Mouse (Mus musculus) forebrain, postnatal 0 days (tissue): ENCODE results near the gene Scd3. TPM values are rescaled to one million over a fixed set of nuclear protein-coding genes. Genes with fewer than 3 reads are reported as not detected.

ENCODE experiments used
- ATAC-seq: fragments of 200-750 bp; cut with Nextera tagmentation; 2 replicates; pipeline ENCODE4 v1.8.0; 2017; ENCODE audit warnings: mild to moderate bottlenecking, moderate library complexity
- DNase-seq: peaks from one replicate; pipeline ENCODE4 v3.0.0-alpha.2; 2015
- H3K27ac ChIP-seq: fragments of 300-500 bp; sonication (generic); 2 replicates; pipeline ENCODE4 v1.5.1; 2014; ENCODE audit warnings: low read depth, mild to moderate bottlenecking, antibody characterized with exemption, low read length, moderate library complexity, mixed read lengths
- H3K27me3 ChIP-seq: fragments of 300-500 bp; sonication (generic); 2 replicates; pipeline ENCODE4 v1.6.1; 2014; ENCODE audit warnings: mild to moderate bottlenecking, low read length, mixed read lengths; ENCODE audit not compliant: insufficient read depth
- H3K36me3 ChIP-seq: fragments of 300-500 bp; sonication (generic); 2 replicates; pipeline ENCODE4 v1.6.1; 2014; ENCODE audit warnings: mild to moderate bottlenecking, moderate library complexity; ENCODE audit not compliant: insufficient read depth
- H3K4me1 ChIP-seq: fragments of 300-500 bp; sonication (generic); 2 replicates; pipeline ENCODE4 v1.6.1; 2014; ENCODE audit warnings: antibody characterized with exemption; ENCODE audit not compliant: insufficient read depth
- H3K4me2 ChIP-seq: fragments of 300-500 bp; sonication (generic); 2 replicates; pipeline ENCODE4 v1.6.1; 2014; ENCODE audit warnings: low read depth, mild to moderate bottlenecking, moderate library complexity
- H3K4me3 ChIP-seq: fragments of 300-500 bp; sonication (generic); 2 replicates; pipeline ENCODE4 v1.5.1; 2014; ENCODE audit warnings: low read depth, low read length, mixed read lengths
- H3K9ac ChIP-seq: fragments of 300-500 bp; sonication (generic); 2 replicates; pipeline ENCODE4 v1.6.1; 2014; ENCODE audit warnings: mild to moderate bottlenecking
- H3K9me3 ChIP-seq: fragments of 300-500 bp; sonication (generic); 2 replicates; pipeline ENCODE4 v1.6.1; 2016; ENCODE audit warnings: low read length
- CTCF ChIP-seq: sonication (generic); IDR thresholded peaks from 2 replicates; pipeline ENCODE4 v1.5.1; 2016; ENCODE audit warnings: antibody characterized with exemption, control low read depth, low read depth
- WGBS: fragments of 180-500 bp; shearing (Covaris S2); extraction: QIAGEN DNeasy Blood & Tissue Kit; methylation state at CpG from one replicate; pipeline ENCODE4 v1.1.7; 2014; 5-methylcytosine and 5-hydroxymethylcytosine counted together
- polyA plus RNA-seq: library from polyadenylated mRNA; unstranded; fragments of >200 nt; fragmentation: Nextera tagmentation; extraction: Ambion mirVana; gene quantifications from 2 replicates; pipeline ENCODE4 v1.2.1, GENCODE M21; 2015
- total RNA-seq: library from RNA; depleted of rRNA; stranded (reverse); fragments of >200 nt; gene quantifications from 2 replicates; pipeline ENCODE4 v1.2.3, GENCODE M21; 2014

Scd3 gene
- total and polyA plus RNA-seq, 2 experiments from 2014 or later = 4.0 to 4.5 TPM

DNA sequence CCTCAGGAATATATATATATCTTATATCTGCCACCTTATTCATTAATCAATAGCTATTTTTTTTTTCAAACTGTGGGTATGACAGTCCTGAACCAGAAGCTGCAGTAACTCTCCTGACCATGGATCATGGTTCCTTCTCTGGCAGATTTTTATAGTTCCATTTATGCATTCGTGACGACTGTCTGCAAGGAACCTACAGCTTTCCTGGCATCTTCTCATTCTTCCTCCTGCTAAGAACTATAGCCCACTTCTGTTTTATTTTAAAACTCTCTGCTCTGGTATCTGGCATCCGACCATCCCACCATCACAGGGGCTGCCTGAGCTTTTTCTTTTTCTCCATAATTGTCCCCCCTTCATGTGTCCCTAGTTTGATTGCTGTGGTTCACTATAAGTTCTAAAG is 27.1 kb downstream of the Scd3 start:
- Histone ChIP-seq H3K36me3 (no peaks in the 10 kb centered on the region), H3K27me3 (no peaks in the 10 kb centered on the region), H3K9me3 (no peaks in the 10 kb centered on the region), H3K4me1 (no peaks in the 10 kb centered on the region), H3K9ac (no peak overlapping the region), H3K4me3 (no peak overlapping the region), H3K4me2 (no peak overlapping the region), H3K27ac (no peak overlapping the region)
- WGBS = 66% methylated on average over 3 of the region's 3 CpGs
- no peak for TF ChIP-seq CTCF
- DNase-seq = no peak
- ATAC-seq = no peak

DNA sequence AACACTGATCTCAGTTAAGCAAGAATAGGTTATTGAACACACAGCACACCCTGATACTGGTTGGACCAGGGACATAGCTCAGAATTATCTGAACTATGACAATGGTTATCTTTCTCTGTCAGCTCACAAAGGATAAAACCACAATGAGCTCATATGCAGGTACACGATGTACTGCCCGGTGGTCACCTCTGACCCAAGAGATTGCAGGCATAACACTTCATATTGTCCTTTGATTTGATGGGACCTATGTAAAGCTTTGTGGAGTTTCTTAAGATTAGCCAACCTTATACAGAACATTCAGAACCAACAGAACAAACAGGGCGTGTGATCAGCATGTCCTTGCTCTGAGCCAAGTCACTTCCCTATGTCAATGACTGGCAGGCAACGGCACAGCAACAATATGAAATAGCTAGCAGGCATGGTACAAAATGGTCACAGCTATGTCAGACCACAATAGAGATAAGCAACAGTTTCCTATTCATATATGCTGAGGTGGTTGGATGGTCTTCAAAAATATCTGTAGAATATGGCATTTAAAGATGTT is 28.6 kb downstream of the Scd3 start:
- no peak for ATAC-seq
- WGBS = 88% methylated on average over 4 of the region's 4 CpGs

GRCm38 (mm10) chr19:44237471-44238006 is 34.5 kb downstream of the Scd3 start:
- DNase-seq = peak; percentile 48
- H3K9ac ChIP-seq = peak overlapping the region; percentile 19; the same call in 1 of the 2 replicates

More for the DNA sequence above, 28.6 kb downstream of the Scd3 start:
- H3K27ac ChIP-seq = no peak overlapping the region
- H3K4me2 ChIP-seq = no peak overlapping the region
- H3K27me3 ChIP-seq = no peaks in the 10 kb centered on the region
- no peaks in the 10 kb centered on the region for H3K9me3 ChIP-seq
- H3K36me3 ChIP-seq = no peaks in the 10 kb centered on the region
- H3K4me1 ChIP-seq = no peaks in the 10 kb centered on the region
- no peak overlapping the region for H3K4me3 ChIP-seq
- TF ChIP-seq CTCF = no peak
- no peak for DNase-seq
- H3K9ac ChIP-seq = no peak overlapping the region

DNA sequence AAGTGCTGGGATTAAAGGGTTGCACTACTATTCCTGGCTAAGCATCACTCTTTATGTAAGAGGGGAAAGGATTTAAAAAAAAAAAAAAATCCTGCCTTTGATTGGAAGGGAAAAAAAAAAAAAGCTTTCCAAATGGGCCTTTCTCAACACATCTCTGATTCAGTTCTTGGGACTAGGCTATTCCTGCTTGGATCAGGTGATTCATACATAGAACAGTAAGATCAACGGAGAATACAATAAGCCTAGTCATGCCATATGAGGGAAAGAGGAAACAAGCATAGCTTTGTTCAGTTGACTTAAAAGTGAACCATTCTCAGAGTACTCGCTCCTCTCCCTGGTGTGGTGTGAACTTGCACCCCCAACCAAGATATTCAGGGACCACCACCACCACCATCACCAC is 35.8 kb downstream of the Scd3 start:
- ATAC-seq = no peak
- WGBS = 76% methylated on average over 2 of the region's 2 CpGs
- no peak overlapping the region for H3K4me3 ChIP-seq

More at GRCm38 (mm10) chr19:44237471-44238006, 34.5 kb downstream of the Scd3 start:
- Histone ChIP-seq H3K9me3 (no peaks in the 10 kb centered on the region), H3K27ac (no peak overlapping the region), H3K27me3 (no peaks in the 10 kb centered on the region), H3K4me2 (peak overlapping the region; percentile 42), H3K36me3 (no peaks in the 10 kb centered on the region), H3K4me3 (peak overlapping the region; percentile 5; the same call in 1 of the 2 replicates), H3K4me1 (no peaks in the 10 kb centered on the region)
- 18% methylated on average over 19 of the region's 19 CpGs for WGBS
- TF ChIP-seq CTCF = no peak
- ATAC-seq = peak; percentile 73

DNA sequence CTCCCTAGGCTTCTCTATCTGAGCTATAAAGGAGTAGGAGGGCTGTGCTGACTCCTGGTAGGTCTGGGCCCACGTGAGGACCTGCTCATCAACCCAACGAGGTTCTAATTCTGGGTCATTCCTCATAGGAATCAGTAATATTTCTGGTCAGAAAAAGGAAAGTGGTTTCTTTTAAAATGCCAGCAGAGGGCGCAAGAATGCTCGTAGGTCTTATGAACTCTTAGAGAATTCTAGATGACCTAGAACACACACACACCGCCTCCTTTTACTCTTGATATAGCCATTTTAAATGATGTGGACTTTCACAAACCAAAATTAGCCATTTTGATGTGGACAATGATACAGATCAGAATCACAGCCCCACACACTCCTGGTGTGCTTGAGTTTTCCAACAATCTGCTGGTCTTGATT is 42.7 kb downstream of the Scd3 start:
- Histone ChIP-seq H3K9ac (no peak overlapping the region), H3K4me2 (no peak overlapping the region), H3K36me3 (no peaks in the 10 kb centered on the region), H3K4me1 (peaks cover 10% of the 10 kb centered on the region; the same call in 1 of the 2 replicates), H3K4me3 (no peak overlapping the region), H3K9me3 (no peaks in the 10 kb centered on the region), H3K27me3 (no peaks in the 10 kb centered on the region), H3K27ac (no peak overlapping the region)
- peak; percentile 70 for TF ChIP-seq CTCF
- 2% methylated on average over 5 of the region's 5 CpGs for WGBS
- ATAC-seq = no peak
- DNase-seq = peak; percentile 79

More for the DNA sequence above, 35.8 kb downstream of the Scd3 start:
- H3K27ac ChIP-seq = no peak overlapping the region
- H3K9me3 ChIP-seq = no peaks in the 10 kb centered on the region
- DNase-seq = no peak
- H3K4me1 ChIP-seq = no peaks in the 10 kb centered on the region
- no peaks in the 10 kb centered on the region for H3K36me3 ChIP-seq
- H3K4me2 ChIP-seq = no peak overlapping the region
- no peak overlapping the region for H3K9ac ChIP-seq
- TF ChIP-seq CTCF = no peak
- H3K27me3 ChIP-seq = no peaks in the 10 kb centered on the region

GRCm38 (mm10) chr19:44246341-44246911 is 43.4 kb downstream of the Scd3 start:
- Histone ChIP-seq H3K4me3 (no peak overlapping the region), H3K9ac (no peak overlapping the region), H3K27ac (no peak overlapping the region), H3K27me3 (no peaks in the 10 kb centered on the region), H3K4me2 (peak overlapping the region; percentile 90; the same call in 1 of the 2 replicates), H3K36me3 (no peaks in the 10 kb centered on the region), H3K9me3 (no peaks in the 10 kb centered on the region), H3K4me1 (peaks cover 10% of the 10 kb centered on the region; the same call in 1 of the 2 replicates)
- TF ChIP-seq CTCF = no peak
- no peak for ATAC-seq
- DNase-seq = no peak
- 30% methylated on average over 11 of the region's 11 CpGs for WGBS
